21 mouse cellular contexts compared by ENCODE assay signal in genomic region chr1:72108678-72109077, GRCm38 (mm10).
DNase-seq lines count a peak whose midpoint lies in the region; ATAC-seq and TF ChIP-seq lines count a peak whose summit lies in the region.
"Had no signal": no experiment of that assay in that cellular context is flagged by ENCODE, and none has a peak within 500 bp of the region (broad histone marks: within the 10 kb centered on the region; RNA-seq: fewer than 3 reads in every experiment).

No protein-coding gene starts in this region.

- H3K4me1 ChIP-seq in kidney, embryonic 15.5 days, result 0 out of 2 replicates have a peak, but pooled peaks cover 1% of the 10 kb centered on the region
- peaks cover 10% of the 10 kb centered on the region; the same call in 1 of the 2 replicates for H3K4me1 ChIP-seq in limb, embryonic 14.5 days (ENCODE audit: control insufficient read depth, insufficient read depth, low read length)
- no peaks in the 10 kb centered on the region for H3K4me1 ChIP-seq in neural tube, embryonic 15.5 days
- H3K4me1 ChIP-seq: midbrain, embryonic 10.5 days; neural tube, embryonic 12.5 days had no signal

- TF ChIP-seq POLR2A in limb, embryonic 14.5 days (IDR thresholded peaks at IDR 0.05; ENCODE audit: borderline replicate concordance, extremely low read depth, insufficient read depth, insufficient read length), result no peak

- WGBS in kidney, embryonic 15.5 days, result 26% methylated on average over 8 of the region's 8 CpGs
- WGBS in limb, embryonic 14.5 days, result 9% methylated on average over 8 of the region's 8 CpGs
- WGBS in neural tube, embryonic 15.5 days, result 75% methylated on average over 8 of the region's 8 CpGs

- H3K9ac ChIP-seq in kidney, embryonic 15.5 days, result no peak overlapping the region
- no peak overlapping the region for H3K9ac ChIP-seq in limb, embryonic 14.5 days (ENCODE audit: low read depth, low read length, severe bottlenecking)
- H3K9ac ChIP-seq in neural tube, embryonic 15.5 days (replicated peaks), result no peak overlapping the region
- H3K9ac ChIP-seq: embryonic facial prominence, embryonic 12.5 days; heart, embryonic 12.5 days; hindbrain, embryonic 14.5 days; neural tube, embryonic 12.5 days had no signal

- H3K27ac ChIP-seq in kidney, embryonic 15.5 days, result no peak overlapping the region
- no peak overlapping the region for H3K27ac ChIP-seq in limb, embryonic 14.5 days (replicated peaks; ENCODE audit: low read depth, low read length)
- no peak overlapping the region for H3K27ac ChIP-seq in neural tube, embryonic 15.5 days (replicated peaks)
- H3K27ac ChIP-seq: embryonic facial prominence, embryonic 12.5 days; hindbrain, embryonic 14.5 days; midbrain, embryonic 10.5 days; neural tube, embryonic 12.5 days had no signal

- no peak overlapping the region for H3K4me3 ChIP-seq in kidney, embryonic 15.5 days (replicated peaks)
- H3K4me3 ChIP-seq in limb, embryonic 14.5 days (replicated peaks; ENCODE audit: low read length), result no peak overlapping the region
- H3K4me3 ChIP-seq in neural tube, embryonic 15.5 days (replicated peaks), result no peak overlapping the region
- H3K4me3 ChIP-seq: embryonic facial prominence, embryonic 12.5 days; heart, embryonic 12.5 days; midbrain, embryonic 10.5 days; neural tube, embryonic 12.5 days had no signal

- no peak overlapping the region for H3K4me2 ChIP-seq in kidney, embryonic 15.5 days
- 0 out of 2 replicates have a peak overlapping the region, but pooled peaks have one; percentile 2 for H3K4me2 ChIP-seq in limb, embryonic 14.5 days (replicated peaks; ENCODE audit: low read depth, low read length, severe bottlenecking)
- H3K4me2 ChIP-seq in neural tube, embryonic 15.5 days, result no peak overlapping the region
- H3K4me2 ChIP-seq: embryonic facial prominence, embryonic 12.5 days; heart, embryonic 12.5 days; hindbrain, embryonic 14.5 days; liver, embryonic 11.5 days; neural tube, embryonic 12.5 days had no signal

- no peak for DNase-seq in kidney, postnatal 25 days
- peak; percentile 62 for DNase-seq in NIH3T3 (ENCODE audit: low read depth)
- peak; percentile 22 for DNase-seq in fibroblast of lung, adult 2 months (ENCODE audit: low read depth)
- peak; percentile 68 for DNase-seq in limb, embryonic 14.5 days (ENCODE audit: low spot score)
- DNase-seq in adipocyte (ENCODE audit: low spot score), result no peak
- DNase-seq: adrenal gland, postnatal 10 days; cerebellum, postnatal 10 days; heart, postnatal 14 days; lung, adult 18-20 months; thymus, postnatal 14 days had no signal

- ATAC-seq in kidney, embryonic 15.5 days (replicated peaks; ENCODE audit: low FRiP score), result peak; percentile 46; the same call in 1 of the 2 replicates
- ATAC-seq in limb, embryonic 14.5 days (ENCODE audit: low FRiP score, low read depth), result peak; percentile 83
- no peak for ATAC-seq in neural tube, embryonic 15.5 days (ENCODE audit: low FRiP score)
- ATAC-seq: forebrain, embryonic 16.5 days; intestine, embryonic 16.5 days; Patski had no signal

- no peaks in the 10 kb centered on the region for H3K27me3 ChIP-seq in kidney, embryonic 15.5 days
- H3K27me3 ChIP-seq in limb, embryonic 14.5 days (ENCODE audit: control insufficient read depth, insufficient read depth, low read length), result no peaks in the 10 kb centered on the region
- no peaks in the 10 kb centered on the region for H3K27me3 ChIP-seq in neural tube, embryonic 15.5 days (replicated peaks)
- H3K27me3 ChIP-seq: embryonic facial prominence, embryonic 12.5 days; heart, embryonic 12.5 days; neural tube, embryonic 12.5 days; Patski had no signal

- no peaks in the 10 kb centered on the region for H3K36me3 ChIP-seq in kidney, embryonic 15.5 days
- no peaks in the 10 kb centered on the region for H3K36me3 ChIP-seq in limb, embryonic 14.5 days (ENCODE audit: control insufficient read depth, insufficient read depth, low read length)
- H3K36me3 ChIP-seq in neural tube, embryonic 15.5 days, result no peaks in the 10 kb centered on the region
- H3K36me3 ChIP-seq: embryonic facial prominence, embryonic 12.5 days; heart, embryonic 12.5 days; midbrain, embryonic 10.5 days; neural tube, embryonic 12.5 days had no signal

- no peaks in the 10 kb centered on the region for H3K9me3 ChIP-seq in kidney, embryonic 15.5 days (replicated peaks)
- no peaks in the 10 kb centered on the region for H3K9me3 ChIP-seq in limb, embryonic 14.5 days (ENCODE audit: control insufficient read depth, low read length)
- H3K9me3 ChIP-seq in neural tube, embryonic 15.5 days (replicated peaks), result no peaks in the 10 kb centered on the region
- H3K9me3 ChIP-seq: embryonic facial prominence, embryonic 12.5 days; heart, embryonic 12.5 days; midbrain, embryonic 10.5 days; neural tube, embryonic 12.5 days had no signal

Comparison
In these comparisons a context has a peak if more than half of its experiments do, and no peak if none do; other contexts are left out.
1. DNase-seq: peak in NIH3T3 (single experiment), fibroblast of lung, adult 2 months (single experiment) and limb, embryonic 14.5 days (single experiment); none in kidney, postnatal 25 days (0 of 2) and adipocyte (single experiment).